Comparison of ENCODE assay signal across 26 mouse cellular contexts in genomic region chr10:96496700-96497099, GRCm38 (mm10).
DNase-seq lines count a peak whose midpoint lies in the region; ATAC-seq and TF ChIP-seq lines count a peak whose summit lies in the region.
"Had no signal": no experiment of that assay in that cellular context is flagged by ENCODE, and none has a peak within 500 bp of the region (broad histone marks: within the 10 kb centered on the region; RNA-seq: fewer than 3 reads in every experiment).

No protein-coding gene starts in this region.

- no peak for TF ChIP-seq CTCF in left cerebral cortex, adult 2 months (IDR thresholded peaks at IDR 0.05)

- DNase-seq in lung, postnatal 36 days = peak; percentile 32
- no peak for DNase-seq in lung, adult 18-20 months
- no peak for DNase-seq in embryo, embryonic 9.5 days (ENCODE audit: extremely low spot score)
- no peak for DNase-seq in left cerebral cortex, adult 2 months (ENCODE audit: extremely low spot score in 1 of 2, low spot score in 2 of 2)
- no peak for DNase-seq in embryo, embryonic 11 days
- DNase-seq: adrenal gland, adult 8-10 months; adrenal gland, postnatal 25 days; cerebellum, adult 11-12 months; cerebellum, adult 8-10 months; cerebellum, postnatal 10 days; cerebellum, postnatal 36 days; forebrain, postnatal 0 days; gastrocnemius, adult 2 months; gastrocnemius, postnatal 14 days; heart, adult 18-20 months; heart, postnatal 14 days; heart, postnatal 4 days had no signal

- intact Hi-C loops in left cerebral cortex, adult 2 months (cut with DNase I) = no loop called here

- no peak overlapping the region for H3K4me3 ChIP-seq in left cerebral cortex, adult 2 months
- H3K4me3 ChIP-seq: embryonic facial prominence, embryonic 12.5 days; embryonic facial prominence, embryonic 15.5 days; gastrocnemius, adult 2 months; heart, embryonic 10.5 days; heart, embryonic 13.5 days; hindbrain, embryonic 15.5 days had no signal

- H3K27ac ChIP-seq in left cerebral cortex, adult 2 months = no peak overlapping the region
- H3K27ac ChIP-seq: embryonic facial prominence, embryonic 12.5 days; embryonic facial prominence, embryonic 15.5 days; gastrocnemius, adult 2 months; heart, embryonic 10.5 days; heart, embryonic 13.5 days; hindbrain, embryonic 15.5 days had no signal

- ATAC-seq in CD4-positive, CD25-positive, alpha-beta regulatory T cell, adult 4 months = peak; percentile 34
- ATAC-seq in megakaryocyte progenitor cell, adult 5-6 weeks (replicated peaks; ENCODE audit: poor library complexity) = peak; percentile 46; the same call in 1 of the 2 replicates
- ATAC-seq: activated CD4-positive, CD25-positive, alpha-beta regulatory T cell, adult 4 months; forebrain, embryonic 14.5 days; forebrain, postnatal 0 days had no signal
